Mouse (Mus musculus) heart, adult 2 months (tissue): Measurements from ENCODE around the gene Bmp3. TPM values are rescaled to one million over a fixed set of nuclear protein-coding genes. Genes with fewer than 3 reads are reported as not detected.

ENCODE experiments used
- DNase-seq, 2 experiments: peaks; one replicate each; pipeline ENCODE4 v3.0.0; 2021
- H3K27ac ChIP-seq: fragments of 200-600 bp; 2 replicates; pipeline ENCODE4 v1.8.1; 2022
- H3K27me3 ChIP-seq: fragments of 200-500 bp; 2 replicates; pipeline ENCODE4 v1.6.1; 2012; ENCODE audit warnings: mild to moderate bottlenecking, low read length, inconsistent platforms, mixed read lengths; ENCODE audit not compliant: control insufficient read depth, insufficient read depth
- H3K36me3 ChIP-seq: fragments of 200-500 bp; 2 replicates; pipeline ENCODE4 v1.6.1; 2012; ENCODE audit warnings: low read length, inconsistent platforms; ENCODE audit not compliant: control insufficient read depth, insufficient read depth
- H3K4me1 ChIP-seq: fragments of 200-500 bp; 2 replicates; pipeline ENCODE4 v1.6.1; 2011; ENCODE audit warnings: low read length; ENCODE audit not compliant: control insufficient read depth, insufficient read depth
- H3K4me3 ChIP-seq: fragments of 200-600 bp; 2 replicates; pipeline ENCODE4 v1.8.1; 2022
- H3K79me2 ChIP-seq: fragments of 200-500 bp; replicated peaks from 2 replicates; pipeline ENCODE4 v1.6.1; 2012; ENCODE audit warnings: mild to moderate bottlenecking, inconsistent platforms, low read length, moderate library complexity, mixed read lengths; ENCODE audit not compliant: control insufficient read depth, insufficient read depth
- H3K9ac ChIP-seq: fragments of 200-500 bp; 2 replicates; pipeline ENCODE4 v1.6.1; 2012; ENCODE audit warnings: low read depth, mild to moderate bottlenecking, control low read depth, inconsistent platforms, low read length, mixed read lengths
- CTCF ChIP-seq: fragments of 200-600 bp; IDR thresholded peaks from 2 replicates; pipeline ENCODE4 v1.8.1; 2022; ENCODE audit warnings: antibody characterized with exemption, mild to moderate bottlenecking, moderate library complexity
- EP300 ChIP-seq: fragments of 200-500 bp; IDR thresholded peaks from 2 replicates; pipeline ENCODE4 v1.6.1; 2011; ENCODE audit warnings: low read depth, low read length, control low read depth; ENCODE audit not compliant: insufficient read depth
- POLR2A ChIP-seq: fragments of 200-500 bp; IDR thresholded peaks from 2 replicates; pipeline ENCODE4 v1.6.1; 2011; ENCODE audit warnings: mild to moderate bottlenecking, low read depth, low read length, control low read depth; ENCODE audit not compliant: insufficient read depth
- WGBS: fragments of 180-500 bp; shearing (Covaris S2); methylation state at CpG from one replicate; pipeline ENCODE4 v1.1.7; 2018; 5-methylcytosine and 5-hydroxymethylcytosine counted together
- intact Hi-C: fragments of 180-260 bp; cut with DNase I; formaldehyde crosslinking; loops from one replicate; pipeline ENCODE4 v1.15.1; 2025
- polyA plus RNA-seq: library from polyadenylated mRNA; depleted of rRNA; stranded (reverse); fragments of >200 nt; gene quantifications from 2 replicates; pipeline ENCODE4 v1.2.3, GENCODE M21; 2012; rRNA removed
- total RNA-seq, 2 experiments: library from RNA; stranded (reverse); gene quantifications; 2 replicates each; pipeline ENCODE4 v1.2.3; 2021

Bmp3 gene
- total and polyA plus RNA-seq, 3 experiments: 0.43 to 0.90 (median 0.57) TPM

DNA sequence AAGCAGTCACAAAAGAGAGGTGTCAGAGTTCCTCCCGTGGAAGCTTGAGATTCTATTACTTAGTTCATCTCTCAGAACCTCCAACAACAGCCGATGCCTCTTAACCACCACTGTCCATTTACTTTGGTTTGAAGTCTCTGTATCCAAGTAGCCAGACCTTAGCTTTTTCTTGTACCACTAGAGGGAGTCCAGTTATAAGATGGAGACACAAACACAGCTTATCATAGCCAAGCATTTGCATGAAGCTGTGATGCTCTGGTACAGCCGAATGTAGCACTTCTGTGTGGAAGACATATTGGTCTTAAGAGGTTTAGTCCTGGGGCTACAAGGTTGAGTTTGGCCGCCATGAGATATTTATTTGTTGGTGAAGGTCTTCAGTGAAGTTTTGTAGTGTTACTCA lies 48.1 kb downstream of the Bmp3 start:
- Histone ChIP-seq H3K27me3 (no peaks in the 10 kb centered on the region), H3K36me3 (no peaks in the 10 kb centered on the region), H3K27ac (no peak overlapping the region), H3K4me1 (no peaks in the 10 kb centered on the region), H3K79me2 (no peaks in the 10 kb centered on the region), H3K9ac (no peak overlapping the region), H3K4me3 (no peak overlapping the region)
- DNase-seq: no peak
- peak; percentile 48 for TF ChIP-seq CTCF
- no peak for TF ChIP-seq EP300
- TF ChIP-seq POLR2A: no peak
- intact Hi-C loops: loop anchor here (10.0 kb wide), 1 partner anchor 252 kb away; no protein-coding TSS in a partner anchor
- WGBS: 53% methylated on average over 4 of the region's 4 CpGs

DNA sequence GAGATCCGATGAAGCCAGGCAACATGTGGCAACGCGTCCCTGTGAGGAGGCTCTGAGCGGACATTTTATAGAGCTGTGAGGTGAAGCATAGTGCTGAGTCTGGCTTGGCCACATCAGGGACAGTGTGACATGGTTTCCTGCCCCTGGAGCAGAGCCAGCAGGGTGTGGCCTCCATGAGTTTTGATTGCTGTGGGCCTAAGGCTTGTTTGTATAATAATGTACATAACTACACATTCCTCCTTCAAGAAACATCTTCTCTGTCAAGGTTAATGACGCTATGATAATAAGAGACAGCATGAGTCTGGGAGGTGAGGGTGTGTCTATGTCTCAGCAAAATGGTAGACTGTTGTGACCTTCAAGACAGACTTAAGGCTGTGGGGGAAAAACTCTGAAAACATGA lies 64.5 kb downstream of the Bmp3 start:
- Histone ChIP-seq H3K27ac (no peak overlapping the region), H3K9ac (no peak overlapping the region), H3K27me3 (no peaks in the 10 kb centered on the region), H3K4me3 (no peak overlapping the region), H3K79me2 (no peaks in the 10 kb centered on the region), H3K4me1 (no peaks in the 10 kb centered on the region), H3K36me3 (no peaks in the 10 kb centered on the region)
- TF ChIP-seq POLR2A (no peak), EP300 (no peak), CTCF (no peak)
- intact Hi-C loops: no loop called here
- no peak for DNase-seq
- 94% methylated on average over 5 of the region's 5 CpGs for WGBS

DNA sequence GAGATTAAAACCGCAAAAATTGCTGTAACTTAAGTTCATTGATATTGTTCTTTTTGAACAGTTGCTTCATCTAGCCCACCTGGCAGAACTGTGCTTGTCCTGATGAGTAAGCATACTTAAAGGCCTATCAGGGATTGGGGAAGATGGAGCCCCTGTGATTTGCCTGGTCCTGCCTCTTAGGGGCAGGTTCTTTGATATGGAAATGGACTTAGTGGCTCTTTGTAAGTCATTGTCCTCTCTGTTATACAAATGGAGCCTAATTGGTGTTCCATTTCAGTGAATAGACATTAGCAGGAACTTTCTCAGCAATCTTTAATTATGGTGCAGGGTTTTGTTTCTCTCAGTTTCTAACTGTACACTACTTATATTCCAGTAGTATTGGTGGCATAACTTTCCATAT lies 67.4 kb downstream of the Bmp3 start:
- Histone ChIP-seq H3K36me3 (no peaks in the 10 kb centered on the region), H3K4me3 (no peak overlapping the region), H3K4me1 (no peaks in the 10 kb centered on the region), H3K27ac (no peak overlapping the region), H3K27me3 (no peaks in the 10 kb centered on the region), H3K9ac (no peak overlapping the region), H3K79me2 (no peaks in the 10 kb centered on the region)
- no peak for TF ChIP-seq EP300
- TF ChIP-seq POLR2A: no peak
- no peak for TF ChIP-seq CTCF
- DNase-seq: no peak
- intact Hi-C loops: no loop called here
- 79% methylated on average over 1 of the region's 1 CpGs for WGBS

DNA sequence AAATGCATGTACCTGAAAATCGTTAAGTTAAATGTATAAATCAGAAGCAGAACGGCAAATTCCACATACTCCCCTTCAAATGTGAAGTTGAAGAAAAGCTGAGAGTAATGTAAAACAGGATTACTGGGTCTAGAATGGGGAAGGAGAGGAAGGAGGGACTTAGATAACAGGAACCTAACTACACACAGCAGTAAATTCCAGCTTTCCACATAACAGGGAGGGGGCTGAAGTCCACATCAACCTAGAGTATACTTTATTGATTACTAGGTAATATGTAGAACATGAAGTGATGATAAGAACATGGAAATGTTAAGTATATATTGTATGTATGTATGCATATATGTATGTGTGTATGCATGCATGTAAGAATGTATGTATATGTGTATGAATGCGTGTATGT lies 68.7 kb downstream of the Bmp3 start:
- WGBS: 78% methylated on average over 3 of the region's 3 CpGs
- TF ChIP-seq POLR2A (no peak), EP300 (no peak), CTCF (no peak)
- no peak for DNase-seq
- H3K36me3 ChIP-seq: no peaks in the 10 kb centered on the region
- H3K9ac ChIP-seq: no peak overlapping the region
- no peak overlapping the region for H3K27ac ChIP-seq
- H3K4me3 ChIP-seq: no peak overlapping the region
- H3K27me3 ChIP-seq: no peaks in the 10 kb centered on the region
- H3K79me2 ChIP-seq: no peaks in the 10 kb centered on the region
- no peaks in the 10 kb centered on the region for H3K4me1 ChIP-seq
- intact Hi-C loops: no loop called here

Other genes starting within 250 kb of the Bmp3 start
- under 1 TPM; 0.26 to 0.52 TPM for gene Prkg2, start 182.9 kb downstream of the Bmp3 start, total RNA-seq
- gene Prkg2, start 182.9 kb downstream of the Bmp3 start, polyA plus RNA-seq: 0.04 and 0.12 TPM in 2 replicates